Mouse (Mus musculus) thymus, adult 2 months (tissue): ENCODE measurements at regions not wholly inside any gene's neighbourhood (a gene's known extent, or its start where the extent isn't known, plus 50 kb on each side); places are given as distances from the start of the nearest gene placed in this dataset.

Experiments
- CTCF ChIP-seq: fragments of 200-500 bp; IDR thresholded peaks from 2 replicates; pipeline ENCODE4 v1.5.1; 2012; ENCODE audit warnings: mild to moderate bottlenecking, control low read depth, low read length, moderate library complexity, borderline replicate concordance; ENCODE audit not compliant: control insufficient read depth, poor library complexity, insufficient read depth; ENCODE audit errors: extremely low read depth
- POLR2A ChIP-seq: fragments of 200-500 bp; IDR thresholded peaks from 2 replicates; pipeline ENCODE4 v1.6.1; 2012; ENCODE audit warnings: mild to moderate bottlenecking, low read length, control low read depth, moderate library complexity; ENCODE audit not compliant: control insufficient read depth, poor library complexity, insufficient read depth; ENCODE audit errors: extremely low read depth

DNA sequence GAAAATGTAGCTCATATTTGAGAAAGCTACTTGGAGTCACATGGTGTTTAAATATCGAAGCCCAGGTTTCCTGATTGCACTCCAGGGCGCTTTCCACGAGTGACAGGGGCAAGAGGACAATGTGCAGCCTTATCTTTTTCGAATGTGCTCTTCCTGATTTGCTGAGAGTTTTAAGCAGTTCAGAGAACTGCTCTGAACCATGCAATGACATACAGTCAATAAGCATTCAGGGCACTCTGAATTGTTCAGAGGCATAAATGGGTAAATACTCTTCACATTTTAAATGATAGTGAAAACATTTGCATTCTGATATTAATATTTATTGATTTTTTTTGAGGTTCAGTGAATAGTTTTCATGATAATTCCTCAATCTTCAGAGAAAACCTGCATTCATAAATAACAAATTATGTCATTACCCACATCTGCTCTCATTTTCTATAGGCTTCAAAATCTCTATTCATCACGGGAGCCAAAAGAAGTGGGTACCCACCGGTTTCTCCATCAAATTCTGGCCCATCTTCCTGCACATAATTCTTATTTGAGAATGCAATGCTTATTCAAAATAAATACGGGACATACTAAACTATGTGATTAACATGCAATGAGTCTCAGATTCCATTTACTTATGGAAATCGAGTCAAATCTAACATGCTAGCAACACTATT is 171.7 kb downstream of the Btg1 start:
- TF ChIP-seq CTCF: no peak
- TF ChIP-seq POLR2A: no peak
